Mouse (Mus musculus): ENCODE measurements around the gene Elavl2.
"Not testable (repeated sequence)": the region's sequence is repeated elsewhere in the genome, so short reads cannot be mapped to it uniquely, and the experiment has no call there.

The Elavl2 gene

DNA sequence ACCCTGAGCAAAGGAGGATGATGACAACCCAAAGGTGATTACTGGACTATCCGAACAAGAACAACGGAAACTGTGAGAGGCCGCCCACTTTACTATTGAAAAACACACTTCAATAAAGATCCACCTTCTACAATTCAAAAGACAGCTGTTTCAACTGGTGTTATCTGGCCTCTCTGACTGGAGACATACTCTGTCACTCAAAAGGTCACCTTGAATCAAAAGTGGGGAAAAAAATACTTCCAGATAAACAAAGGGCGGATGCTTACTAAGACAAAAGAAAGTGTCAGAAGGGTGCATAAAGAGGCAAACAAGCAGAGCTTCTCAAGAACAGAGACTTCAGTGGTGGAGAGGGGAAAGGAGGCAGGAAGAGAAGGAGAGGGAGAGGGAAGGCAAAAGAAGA is 66.4 kb downstream of the Elavl2 start:
- CTCF ChIA-PET = no interaction called here

DNA sequence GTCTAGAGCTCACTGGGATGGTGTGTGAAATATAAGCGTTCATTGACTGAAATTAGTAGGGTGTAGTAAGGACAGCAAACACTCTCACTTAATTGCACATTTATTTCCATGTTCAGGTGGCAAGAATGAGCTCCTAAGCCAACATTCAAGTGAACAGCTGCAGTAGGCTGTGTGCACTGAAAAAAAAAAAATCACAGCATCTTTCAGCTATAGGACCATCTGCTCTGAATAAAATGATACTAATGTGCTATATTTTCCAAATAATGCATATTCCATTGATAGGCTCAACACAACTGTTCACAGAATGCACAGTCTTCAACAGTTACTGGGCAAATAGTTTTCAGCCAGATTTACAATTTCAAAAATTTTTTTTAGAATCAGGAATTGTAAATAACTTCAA is 89.8 kb downstream of the Elavl2 start:
- CTCF ChIA-PET = no interaction called here

DNA sequence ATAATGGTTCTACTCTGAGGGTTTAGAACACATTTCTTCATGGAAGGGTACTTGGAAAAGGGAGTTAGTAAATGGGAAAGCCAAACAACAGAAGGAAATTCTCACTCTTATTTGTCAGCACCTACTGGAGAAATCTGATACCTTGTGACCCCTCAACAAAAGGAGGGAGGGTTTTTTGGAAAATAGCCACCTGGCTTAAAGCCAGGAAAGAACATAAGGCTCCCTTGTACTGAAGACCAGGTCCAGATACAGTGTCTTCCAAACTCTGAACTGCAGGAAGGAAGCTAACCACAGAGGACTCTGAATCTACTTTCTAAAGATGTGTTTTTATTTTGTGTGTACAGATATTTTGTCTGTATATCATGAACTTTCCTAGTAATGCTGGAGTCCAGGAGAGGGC is 102.9 kb downstream of the Elavl2 start:
- CTCF ChIA-PET = no interaction called here

DNA sequence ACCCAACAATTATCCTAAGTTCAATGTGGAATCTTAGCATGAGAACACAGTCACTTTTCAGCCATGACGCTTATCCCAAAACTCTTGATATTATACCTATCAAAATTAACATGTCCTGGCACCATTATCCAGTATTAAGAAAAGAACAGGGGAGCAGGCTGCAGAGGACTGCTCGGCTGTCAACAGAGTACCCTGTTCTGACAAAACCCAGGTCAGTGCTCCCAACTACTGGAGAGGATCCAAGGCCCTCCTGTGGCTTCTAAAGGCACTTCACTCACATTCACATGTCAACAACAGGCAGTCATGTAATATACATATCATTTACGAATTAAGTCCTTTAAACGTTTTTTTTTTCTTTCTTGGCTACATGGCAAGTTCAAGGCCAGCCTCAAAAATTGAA is 105.3 kb downstream of the Elavl2 start:
- CTCF ChIA-PET = no interaction called here

DNA sequence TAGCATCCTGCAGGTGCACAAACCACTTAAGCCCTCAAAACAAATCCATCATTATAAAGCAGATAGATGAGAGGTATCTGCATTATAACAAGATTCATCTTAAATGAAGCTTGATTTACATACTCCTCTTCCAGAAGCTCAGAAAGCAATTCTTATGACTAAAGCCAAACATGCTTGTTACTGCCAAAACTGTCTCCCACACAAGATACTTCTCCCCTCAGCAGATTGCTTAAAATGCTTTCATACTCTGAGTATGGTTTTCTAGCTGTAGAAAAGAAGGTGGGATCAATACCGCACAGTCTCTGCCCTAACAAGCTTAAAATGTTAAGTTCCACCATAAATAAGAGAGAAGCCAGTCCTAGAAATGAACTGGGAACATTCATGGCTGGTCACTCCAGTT is 109.1 kb downstream of the Elavl2 start:
- CTCF ChIA-PET = no interaction called here

DNA sequence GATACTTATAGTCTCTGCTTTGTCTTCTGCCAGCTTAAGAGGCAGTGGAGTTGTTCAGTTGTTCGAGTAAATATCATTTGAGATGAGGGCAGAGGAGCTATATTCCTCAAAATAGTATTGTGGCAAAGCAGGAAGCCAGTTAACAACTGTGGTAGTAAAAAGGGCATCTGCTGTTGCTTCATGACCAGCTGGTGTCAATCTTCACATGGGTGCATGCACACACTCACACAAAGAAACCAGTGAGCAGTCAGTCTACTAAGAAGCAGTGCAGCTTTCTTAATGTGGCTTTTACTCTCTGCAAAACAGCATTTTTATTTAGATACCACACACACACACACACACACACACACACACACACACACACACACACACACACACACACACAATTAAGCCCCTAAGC is 110.2 kb downstream of the Elavl2 start:
- CTCF ChIA-PET = interaction anchor here (0.8 kb wide), 1 partner anchor 270 kb away, joined by 3 read pairs; no protein-coding TSS in a partner anchor

DNA sequence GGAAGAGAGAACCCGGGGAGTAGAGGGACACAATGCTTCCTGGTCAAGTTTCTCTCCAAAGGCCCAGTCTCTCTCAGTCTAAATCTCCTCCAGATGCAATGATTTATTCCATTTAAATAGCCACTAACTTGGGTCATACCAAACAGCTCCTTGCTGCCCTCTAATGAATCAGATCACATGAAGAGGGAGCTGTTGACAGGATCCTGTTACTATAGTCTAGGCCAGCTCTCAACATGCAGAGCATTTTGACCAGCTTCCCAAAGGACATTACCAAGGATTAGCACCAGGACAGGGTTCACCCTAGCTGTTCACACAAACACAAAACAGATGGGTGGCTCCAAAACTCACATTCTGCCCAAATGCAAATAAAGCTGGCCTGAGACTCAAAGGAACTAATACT is 111.4 kb downstream of the Elavl2 start:
- CTCF ChIA-PET = no interaction called here

DNA sequence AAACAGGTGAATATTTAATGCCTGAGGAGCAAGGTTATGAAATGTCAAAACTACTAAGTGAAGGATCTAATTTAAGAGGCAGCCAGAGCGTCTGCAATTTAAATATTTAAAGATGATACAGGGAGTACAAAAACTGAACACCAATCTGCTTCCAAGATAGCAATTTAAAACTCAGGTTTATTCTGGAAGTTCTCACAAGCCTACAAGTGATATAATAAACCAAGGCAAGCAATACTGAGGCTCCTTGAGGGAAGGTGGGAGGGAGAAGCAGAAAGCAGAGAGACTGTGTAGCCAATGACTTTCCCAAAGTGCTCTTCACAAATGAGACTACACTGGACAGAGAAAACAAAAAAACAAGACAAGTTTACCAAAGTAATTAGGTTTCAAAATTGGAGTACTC is 132.2 kb downstream of the Elavl2 start:
- CTCF ChIA-PET = no interaction called here

DNA sequence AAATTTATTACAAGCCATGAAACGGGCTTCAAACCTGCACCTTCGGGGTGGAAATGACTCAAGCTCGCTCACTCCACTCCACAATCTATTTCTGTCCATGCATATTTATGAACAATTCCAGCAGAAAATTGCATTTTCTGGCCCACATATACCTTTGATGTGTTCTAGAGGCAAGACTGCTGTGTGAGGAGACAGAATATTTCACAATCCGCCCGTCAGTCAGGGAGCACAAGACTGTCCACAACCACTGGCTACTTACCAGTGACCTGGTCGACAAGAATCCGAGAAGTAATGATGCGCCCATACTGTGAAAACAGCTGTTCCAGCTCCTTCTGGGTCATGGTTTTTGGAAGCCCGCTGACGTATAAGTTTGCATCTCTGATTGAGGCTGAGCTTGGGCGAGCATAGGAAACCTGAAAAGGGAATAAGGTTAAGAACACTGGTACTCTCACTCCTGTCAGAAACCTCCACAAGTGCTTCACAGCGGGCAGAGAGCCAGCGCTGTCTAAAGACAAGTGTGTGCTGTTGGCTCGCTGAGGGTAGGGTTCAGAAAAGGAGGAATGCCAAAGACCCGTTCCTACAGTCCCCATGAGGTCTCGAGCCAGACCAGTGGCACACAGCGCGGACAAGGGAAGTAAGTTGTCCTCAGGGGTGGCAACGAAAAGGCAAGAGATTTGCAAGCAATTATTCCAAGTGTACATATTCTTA is 136.7 kb downstream of the Elavl2 start:
- CTCF ChIA-PET = no interaction called here

DNA sequence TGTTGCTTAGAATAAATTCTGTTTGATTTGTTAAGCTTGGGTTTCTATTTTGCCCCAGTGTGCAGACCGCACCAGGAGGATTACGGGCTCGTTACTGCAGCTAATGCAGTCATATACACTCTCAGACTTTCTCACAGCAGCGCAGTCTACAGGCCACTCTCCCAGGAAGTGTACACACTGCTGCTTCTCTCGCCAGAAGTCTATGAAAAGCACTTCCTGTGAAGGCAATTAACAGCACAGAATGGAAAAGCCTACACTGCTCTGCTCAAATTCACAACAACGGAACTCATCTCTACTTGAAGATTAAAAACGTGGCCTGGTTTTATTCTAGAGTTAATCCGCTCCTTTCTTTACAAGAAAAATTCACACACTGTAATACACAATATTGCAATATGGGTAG is 137.7 kb downstream of the Elavl2 start:
- CTCF ChIA-PET = no interaction called here

DNA sequence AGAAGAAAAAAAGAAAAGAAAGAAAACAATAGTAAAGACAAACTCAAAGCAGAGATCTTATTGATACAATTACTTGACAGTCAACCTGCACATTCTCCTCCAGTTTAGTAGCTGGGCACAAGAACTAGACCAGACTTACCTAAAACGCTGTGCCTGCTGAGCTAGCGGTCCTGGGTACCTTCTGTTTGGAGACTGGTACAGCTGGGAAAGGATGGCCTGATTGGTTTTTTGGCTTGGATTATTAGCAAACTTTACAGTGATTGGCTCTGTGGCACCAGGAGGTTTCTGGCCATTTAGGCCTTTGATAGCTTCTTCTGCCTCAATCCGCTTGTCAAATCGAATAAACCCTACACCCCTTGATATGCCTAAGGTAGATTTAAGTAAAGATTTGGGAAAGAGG is 140.0 kb downstream of the Elavl2 start:
- CTCF ChIA-PET = no interaction called here

DNA sequence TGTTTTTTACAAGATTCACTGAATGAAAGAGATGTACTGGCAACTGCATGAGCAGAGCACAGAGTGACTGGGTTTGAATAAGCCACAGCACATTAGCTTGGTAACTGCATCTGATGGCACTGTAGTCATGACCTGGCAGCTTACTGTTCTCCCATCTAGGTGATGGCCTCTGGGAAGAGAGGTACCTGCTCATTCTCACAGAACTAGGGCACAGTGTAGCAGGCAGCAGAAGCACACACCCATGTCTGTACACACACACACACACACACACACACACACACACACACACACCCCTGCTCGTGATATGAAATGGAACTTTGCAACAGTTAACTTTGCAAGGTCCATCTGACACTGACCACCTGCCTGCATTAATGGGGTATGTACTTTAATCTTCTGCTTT is 151.9 kb downstream of the Elavl2 start:
- CTCF ChIA-PET = no interaction called here

DNA sequence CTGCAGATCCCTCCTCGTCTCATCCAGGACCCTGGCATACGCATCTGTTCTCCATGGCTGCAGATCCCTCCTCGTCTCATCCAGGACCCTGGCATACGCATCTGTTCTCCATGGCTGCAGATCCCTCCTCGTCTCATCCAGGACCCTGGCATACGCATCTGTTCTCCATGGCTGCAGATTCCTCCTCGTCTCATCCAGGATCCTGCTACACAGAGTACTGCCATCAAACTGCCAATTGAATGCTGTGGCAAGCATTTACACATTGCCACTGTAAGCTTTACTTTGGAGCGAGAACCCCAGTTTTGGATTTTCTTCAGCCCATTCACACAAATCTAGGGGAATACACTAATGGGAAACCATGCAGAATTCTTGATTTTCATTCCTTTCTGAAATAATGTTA is 155.4 kb downstream of the Elavl2 start:
- CTCF ChIA-PET = not testable (repeated sequence)

DNA sequence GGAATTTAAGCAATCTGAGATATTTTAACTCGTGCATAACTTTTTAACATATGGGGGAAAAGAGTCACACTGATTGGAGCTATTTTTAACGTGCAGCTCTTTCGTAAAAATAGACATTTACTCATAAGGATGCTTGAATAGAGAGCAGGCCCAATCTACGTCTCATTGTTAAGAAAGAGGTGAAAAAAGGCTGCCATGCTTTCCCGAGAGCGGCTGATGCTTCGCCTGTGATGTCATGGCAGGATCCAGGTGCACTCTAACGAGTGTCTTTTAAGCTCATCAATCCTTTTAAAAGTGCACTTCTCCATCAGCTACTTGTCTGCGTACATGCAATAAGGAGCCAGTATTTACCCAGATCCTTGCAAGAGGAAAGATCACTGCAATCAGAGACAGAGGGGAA is 156.0 kb downstream of the Elavl2 start:
- CTCF ChIA-PET = no interaction called here

DNA sequence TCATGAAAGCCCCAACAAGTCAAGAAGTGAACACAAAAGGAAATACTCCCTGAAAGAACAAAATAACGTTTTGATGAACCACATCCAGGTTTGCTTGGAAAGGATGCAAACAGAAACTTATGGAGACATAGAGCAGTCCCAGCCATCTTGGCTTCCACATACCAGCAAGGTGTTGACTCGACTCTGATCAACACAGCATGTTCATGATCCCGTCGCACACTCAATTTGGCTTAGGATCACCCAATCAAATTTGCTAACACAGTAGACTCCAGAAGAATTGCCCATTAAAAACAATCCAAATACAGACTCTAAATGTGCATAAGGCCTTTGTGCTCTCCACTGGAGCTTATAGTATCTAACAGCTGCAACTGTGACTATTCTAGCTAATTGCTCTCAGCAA is 156.7 kb downstream of the Elavl2 start:
- CTCF ChIA-PET = no interaction called here

DNA sequence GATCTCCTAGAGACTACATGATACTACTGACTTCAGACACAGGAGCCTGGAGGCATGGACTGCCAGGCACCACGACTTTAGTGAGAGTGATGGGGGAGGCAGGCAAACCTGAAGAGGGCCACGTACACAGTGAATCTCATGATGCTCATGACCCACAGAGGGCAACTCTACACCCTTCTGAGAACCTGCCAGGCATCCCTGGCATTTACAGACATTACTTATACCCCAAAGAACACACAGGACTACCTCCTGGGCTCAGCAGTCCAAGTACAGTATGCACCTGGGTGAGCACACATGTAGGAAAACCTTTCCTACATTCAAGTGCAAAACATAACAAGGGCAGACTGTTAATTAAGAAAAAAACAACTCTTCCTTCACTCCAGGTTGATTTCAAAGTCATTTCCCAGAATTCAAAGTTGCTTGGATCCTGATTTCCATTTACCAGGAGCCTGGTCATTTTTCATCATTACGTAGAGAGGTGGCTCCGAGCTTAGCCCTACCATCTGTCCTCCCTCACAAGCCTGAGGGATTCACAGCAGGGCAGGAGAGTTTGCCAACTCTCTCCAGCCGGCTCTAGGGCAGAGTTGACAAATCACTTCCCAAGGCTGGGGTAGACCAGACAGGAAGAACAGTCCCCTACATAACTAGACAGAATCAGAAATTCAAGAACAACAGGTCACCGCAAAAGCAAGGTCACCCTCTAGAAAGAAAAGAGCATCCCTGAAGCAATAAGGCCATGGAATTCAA is 161.7 kb downstream of the Elavl2 start:
- CTCF ChIA-PET = no interaction called here

DNA sequence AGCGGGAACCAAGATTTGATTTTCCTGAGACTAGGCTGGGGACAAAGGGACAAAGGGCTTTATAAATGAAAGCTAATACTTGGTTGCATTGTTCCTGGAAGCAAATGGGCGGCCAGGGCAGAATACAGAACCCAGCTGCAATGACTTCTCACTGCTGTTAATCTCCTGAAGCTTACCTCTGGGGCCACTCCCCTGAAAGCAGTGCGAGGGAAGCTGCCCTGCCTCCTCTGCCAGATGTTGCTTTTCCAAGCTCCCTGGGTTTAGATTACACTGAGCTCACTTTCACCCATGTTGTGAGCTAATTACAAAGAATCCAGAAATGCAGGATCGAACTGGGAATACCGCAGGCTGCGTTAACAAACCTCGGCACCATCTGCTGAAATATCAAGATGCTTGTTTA is 163.6 kb downstream of the Elavl2 start:
- CTCF ChIA-PET = no interaction called here

DNA sequence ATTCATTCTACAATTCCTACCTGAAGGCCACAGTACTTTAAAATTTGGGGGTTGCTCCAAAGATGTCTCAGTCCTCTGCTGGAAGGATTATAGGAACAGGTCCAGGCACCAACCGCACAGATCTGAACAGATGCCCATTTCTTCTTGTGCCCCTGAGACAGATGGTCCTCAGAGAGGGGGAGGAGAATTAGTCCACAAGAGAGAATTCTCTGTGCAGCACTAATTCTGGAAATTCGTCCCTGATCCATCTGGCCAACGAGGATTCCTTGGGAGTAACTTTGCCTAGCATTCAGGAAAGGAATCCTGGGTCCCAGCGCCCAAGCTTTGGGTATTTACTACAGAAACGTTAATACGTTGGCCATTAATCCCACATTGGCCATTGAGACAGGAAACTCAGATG is 165.6 kb downstream of the Elavl2 start:
- CTCF ChIA-PET = no interaction called here

DNA sequence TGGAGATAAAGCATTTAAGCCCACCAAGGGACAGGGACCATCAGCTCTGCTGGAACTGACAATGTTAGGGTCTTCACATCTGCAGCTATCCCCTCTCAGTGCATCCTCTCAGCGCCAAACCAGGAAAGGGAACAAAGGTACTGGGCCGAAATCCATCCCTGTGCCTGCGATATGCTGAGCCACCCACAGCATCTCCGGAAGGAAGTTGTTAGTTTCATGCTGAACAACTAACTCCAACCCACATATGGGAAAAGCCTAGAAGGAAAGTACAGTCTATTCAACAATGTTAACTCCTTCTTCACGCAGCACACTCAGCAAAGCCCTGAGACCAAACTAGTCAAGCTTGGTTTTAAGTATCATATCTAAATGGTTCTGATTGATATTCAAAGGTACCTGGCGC is 167.0 kb downstream of the Elavl2 start:
- CTCF ChIA-PET = no interaction called here

DNA sequence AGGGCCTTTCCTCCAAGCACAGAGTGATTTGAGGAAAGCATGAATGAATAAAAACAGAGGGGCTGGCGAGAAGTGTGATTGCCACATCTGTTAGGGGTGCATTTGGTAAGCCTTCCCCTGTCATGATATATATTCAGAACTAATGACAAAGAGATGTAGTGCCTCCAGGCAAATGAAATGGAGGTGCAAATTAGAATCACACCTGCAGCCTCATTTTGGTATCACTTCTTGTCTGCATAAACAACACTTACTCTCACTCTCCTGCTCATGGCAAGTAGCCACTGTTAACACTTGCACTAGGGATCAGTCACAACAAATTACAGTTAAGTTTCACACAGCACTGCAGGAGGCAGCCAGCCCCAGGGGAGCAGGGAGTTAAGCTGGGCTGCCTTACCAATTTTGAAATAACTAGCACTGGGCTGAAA is 170.1 kb downstream of the Elavl2 start:
- CTCF ChIA-PET = interaction anchor here (0.6 kb wide), 1 partner anchor 10 kb away, joined by 4 read pairs; no protein-coding TSS in a partner anchor

DNA sequence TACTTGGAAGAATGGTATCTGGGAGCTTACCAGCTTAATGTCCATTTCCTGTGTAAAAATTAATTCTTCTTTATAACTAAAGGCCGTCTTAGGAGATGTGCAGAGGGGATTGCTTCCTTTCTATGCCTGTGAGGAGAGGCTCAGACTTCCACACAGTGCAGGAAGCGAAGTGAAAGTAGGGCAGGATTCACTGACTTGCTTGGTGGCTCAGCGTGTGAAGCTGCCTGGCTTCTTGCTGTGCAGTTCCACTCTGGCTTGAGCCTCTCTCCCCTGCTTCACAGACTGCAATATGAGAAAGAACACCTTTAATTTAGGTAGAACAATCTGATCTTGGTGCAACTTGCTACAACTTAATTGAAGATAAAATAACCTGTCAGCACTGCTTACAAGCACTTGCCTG is 172.2 kb downstream of the Elavl2 start:
- CTCF ChIA-PET = no interaction called here

DNA sequence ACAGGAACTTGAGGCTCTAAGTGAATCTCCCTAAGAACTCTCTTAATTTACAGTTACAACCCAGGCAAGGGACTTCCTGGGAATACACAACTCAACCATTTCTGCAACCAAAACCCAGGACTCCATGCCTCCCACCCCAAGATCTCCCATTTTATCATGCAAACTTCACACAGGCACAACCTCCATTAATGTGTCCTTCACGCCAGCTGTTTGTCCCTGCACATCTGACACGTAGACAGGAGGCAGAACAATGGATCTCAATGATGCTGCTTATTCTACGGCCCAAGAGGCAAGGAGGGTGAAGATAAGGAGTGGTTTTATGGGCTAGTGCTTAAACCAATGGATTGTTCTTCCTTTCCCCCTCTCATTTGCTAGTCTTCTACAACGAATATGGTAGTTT is 176.8 kb downstream of the Elavl2 start:
- CTCF ChIA-PET = no interaction called here

DNA sequence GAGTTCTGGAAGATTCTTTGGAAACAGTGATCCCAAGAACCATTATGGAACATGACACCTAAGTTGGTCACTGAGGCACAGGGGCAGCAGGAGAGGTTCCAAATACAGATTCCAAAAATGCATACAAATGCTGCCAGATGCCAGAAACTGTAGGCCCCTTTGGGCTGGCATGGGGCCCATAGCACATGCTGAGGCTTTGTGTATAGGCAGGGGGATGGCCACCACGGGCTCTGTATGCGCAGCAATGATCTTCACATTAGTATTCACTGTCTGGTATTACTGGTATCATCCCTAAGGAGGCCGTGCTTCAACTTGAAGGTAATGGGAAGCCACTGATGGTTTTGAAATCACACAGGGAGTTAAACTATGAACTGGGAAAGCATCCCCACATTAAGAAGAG is 181.3 kb downstream of the Elavl2 start:
- CTCF ChIA-PET = no interaction called here

DNA sequence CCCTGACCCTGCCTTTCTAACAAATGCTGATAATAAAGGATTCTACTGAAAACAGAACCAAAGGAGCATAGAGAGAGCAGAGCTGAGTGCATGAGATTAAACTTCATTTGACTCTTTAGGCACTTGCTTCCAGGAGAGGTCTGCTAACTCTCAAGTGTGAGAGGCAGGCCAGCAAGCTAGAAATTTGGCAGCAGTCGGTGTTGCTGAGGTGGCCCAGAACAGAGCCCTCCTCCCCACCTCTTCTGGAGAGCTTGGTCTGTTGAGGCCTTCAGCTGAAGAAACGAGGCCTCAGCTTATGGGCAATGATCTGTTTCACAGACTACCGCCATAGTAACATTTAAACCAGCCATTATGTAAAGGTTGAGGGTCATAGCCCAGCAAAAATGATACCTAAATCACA is 186.7 kb downstream of the Elavl2 start:
- CTCF ChIA-PET = no interaction called here
